ENCODE assay signal across 25 mouse cellular contexts in the genomic region with DNA sequence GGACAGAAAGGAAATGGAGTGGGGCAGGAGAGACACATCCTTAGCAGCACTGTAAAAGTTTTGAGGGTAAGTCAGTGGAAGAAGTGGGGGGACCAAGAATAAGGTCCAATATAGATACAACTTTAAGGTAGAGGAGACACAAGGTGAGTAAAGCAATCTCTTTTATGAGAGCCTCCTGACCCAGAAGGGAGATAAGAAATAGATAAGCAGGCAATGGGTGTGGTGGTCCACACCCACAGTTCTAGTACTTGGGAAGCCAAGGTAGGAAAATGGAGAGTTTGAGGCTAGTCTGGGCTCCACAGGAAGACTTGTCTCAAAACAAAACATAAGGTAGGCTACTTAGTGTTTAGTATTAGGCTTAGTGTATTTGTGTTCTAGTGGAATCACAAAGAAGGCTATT.
DNase-seq lines count a peak whose midpoint lies in the region; ATAC-seq and TF ChIP-seq lines count a peak whose summit lies in the region.
"Had no signal": no experiment of that assay in that cellular context is flagged by ENCODE, and none has a peak within 500 bp of the region (broad histone marks: within the 10 kb centered on the region; RNA-seq: fewer than 3 reads in every experiment).

No protein-coding gene starts in this region.

- DNase-seq in c-Kit-positive CD71-positive TER-119-positive erythroid progenitor cells, embryonic 14.5 days (ENCODE audit: low spot score), result peak; percentile 27
- DNase-seq in stomach, postnatal 0 days (ENCODE audit: low spot score), result no peak
- no peak for DNase-seq in layer of hippocampus, adult 11-12 months (ENCODE audit: low spot score)
- no peak for DNase-seq in lung, postnatal 0 days (ENCODE audit: low spot score)
- DNase-seq: adrenal gland, postnatal 25 days; cerebellum, adult 8-10 months; cerebellum, postnatal 36 days; gastrocnemius, postnatal 14 days; heart, postnatal 14 days; layer of hippocampus, adult 9-11 months; lung, adult 18-20 months; lung, postnatal 10 days; midbrain, embryonic 14.5 days; right cerebral cortex, postnatal 25 days; spleen, adult 18-20 months; thymus, adult 2 months; thymus, postnatal 36 days had no signal

- 0 out of 2 replicates have a peak overlapping the region, but pooled peaks have one; percentile 17 for H3K9ac ChIP-seq in intestine, postnatal 0 days (ENCODE audit: low read depth, low read length)
- no peak overlapping the region for H3K9ac ChIP-seq in liver, embryonic 16.5 days (ENCODE audit: low read depth, low read length)
- no peak overlapping the region for H3K9ac ChIP-seq in stomach, postnatal 0 days (ENCODE audit: low read length)
- H3K9ac ChIP-seq in midbrain, embryonic 16.5 days (ENCODE audit: low read depth, low read length), result no peak overlapping the region
- no peak overlapping the region for H3K9ac ChIP-seq in lung, postnatal 0 days (replicated peaks; ENCODE audit: low read depth)
- H3K9ac ChIP-seq: forebrain, embryonic 13.5 days; limb, embryonic 12.5 days had no signal

- TF ChIP-seq CTCF in intestine, postnatal 0 days (IDR thresholded peaks at IDR 0.05; ENCODE audit: low read depth), result no peak
- no peak for TF ChIP-seq CTCF in stomach, postnatal 0 days (IDR thresholded peaks at IDR 0.05; ENCODE audit: low read depth)
- TF ChIP-seq CTCF in lung, postnatal 0 days (IDR thresholded peaks at IDR 0.05), result no peak

- no peak overlapping the region for H3K4me3 ChIP-seq in intestine, postnatal 0 days (ENCODE audit: low read depth, low read length)
- no peak overlapping the region for H3K4me3 ChIP-seq in liver, embryonic 16.5 days (ENCODE audit: low read depth, low read length)
- no peak overlapping the region for H3K4me3 ChIP-seq in stomach, postnatal 0 days (ENCODE audit: low read depth, low read length)
- H3K4me3 ChIP-seq in midbrain, embryonic 16.5 days (ENCODE audit: low read depth, low read length), result no peak overlapping the region
- no peak overlapping the region for H3K4me3 ChIP-seq in lung, postnatal 0 days (ENCODE audit: low read depth, low read length)
- H3K4me3 ChIP-seq: forebrain, embryonic 13.5 days; hindbrain, embryonic 10.5 days; limb, embryonic 12.5 days had no signal

- no peak for TF ChIP-seq EP300 in stomach, postnatal 0 days (optimal IDR thresholded peaks at IDR 0.05)
- no peak for TF ChIP-seq EP300 in lung, postnatal 0 days (IDR thresholded peaks at IDR 0.05)

- H3K4me1 ChIP-seq in intestine, postnatal 0 days (replicated peaks; ENCODE audit: control insufficient read depth, insufficient read depth, low read length), result peaks cover 24% of the 10 kb centered on the region
- peaks cover 18% of the 10 kb centered on the region for H3K4me1 ChIP-seq in liver, embryonic 16.5 days (ENCODE audit: control insufficient read depth, low read depth, low read length)
- peaks cover 12% of the 10 kb centered on the region; the same call in 1 of the 2 replicates for H3K4me1 ChIP-seq in stomach, postnatal 0 days (replicated peaks; ENCODE audit: control insufficient read depth, insufficient read depth)
- peaks cover 8% of the 10 kb centered on the region; the same call in 1 of the 2 replicates for H3K4me1 ChIP-seq in midbrain, embryonic 16.5 days (ENCODE audit: control insufficient read depth, insufficient read depth, low read length)
- H3K4me1 ChIP-seq in lung, postnatal 0 days (ENCODE audit: insufficient read depth, low read depth, low read length), result peaks cover 10% of the 10 kb centered on the region; the same call in 1 of the 2 replicates

- peak overlapping the region; percentile 94 for H3K27ac ChIP-seq in intestine, postnatal 0 days (ENCODE audit: low read depth, low read length)
- H3K27ac ChIP-seq in liver, embryonic 16.5 days (ENCODE audit: low read length), result no peak overlapping the region
- peak overlapping the region; percentile 67 for H3K27ac ChIP-seq in stomach, postnatal 0 days (replicated peaks)
- H3K27ac ChIP-seq in midbrain, embryonic 16.5 days (ENCODE audit: low read length), result no peak overlapping the region
- no peak overlapping the region for H3K27ac ChIP-seq in lung, postnatal 0 days (ENCODE audit: low read length)
- H3K27ac ChIP-seq: forebrain, embryonic 13.5 days; hindbrain, embryonic 10.5 days; limb, embryonic 12.5 days; macrophage had no signal

- no peaks in the 10 kb centered on the region for H3K27me3 ChIP-seq in intestine, postnatal 0 days (replicated peaks; ENCODE audit: control insufficient read depth, insufficient read depth, low read length)
- H3K27me3 ChIP-seq in liver, embryonic 16.5 days (ENCODE audit: control insufficient read depth, insufficient read depth, low read depth, low read length), result no peaks in the 10 kb centered on the region
- no peaks in the 10 kb centered on the region for H3K27me3 ChIP-seq in stomach, postnatal 0 days (ENCODE audit: control insufficient read depth, insufficient read depth, low read length)
- no peaks in the 10 kb centered on the region for H3K27me3 ChIP-seq in midbrain, embryonic 16.5 days (ENCODE audit: control insufficient read depth, insufficient read depth, low read depth, low read length)
- H3K27me3 ChIP-seq in lung, postnatal 0 days (replicated peaks; ENCODE audit: insufficient read depth, low read length), result no peaks in the 10 kb centered on the region
- H3K27me3 ChIP-seq: forebrain, embryonic 13.5 days; limb, embryonic 12.5 days had no signal

- H3K36me3 ChIP-seq in intestine, postnatal 0 days (ENCODE audit: control insufficient read depth, insufficient read depth), result no peaks in the 10 kb centered on the region
- no peaks in the 10 kb centered on the region for H3K36me3 ChIP-seq in liver, embryonic 16.5 days (ENCODE audit: control insufficient read depth, insufficient read depth)
- H3K36me3 ChIP-seq in stomach, postnatal 0 days (ENCODE audit: control insufficient read depth, insufficient read depth, low read length), result no peaks in the 10 kb centered on the region
- peaks cover 13% of the 10 kb centered on the region for H3K36me3 ChIP-seq in midbrain, embryonic 16.5 days (ENCODE audit: control insufficient read depth, insufficient read depth, low read length)
- no peaks in the 10 kb centered on the region for H3K36me3 ChIP-seq in lung, postnatal 0 days (ENCODE audit: insufficient read depth, low read length)
- H3K36me3 ChIP-seq: hindbrain, embryonic 10.5 days; limb, embryonic 12.5 days had no signal

- ATAC-seq in intestine, postnatal 0 days, result peak; percentile 86
- peak; percentile 51; the same call in 1 of the 2 replicates for ATAC-seq in liver, embryonic 16.5 days (ENCODE audit: low read depth)
- 0 out of 2 replicates have a peak, but pooled peaks have one; percentile 3 for ATAC-seq in stomach, postnatal 0 days (ENCODE audit: low FRiP score, low TSS enrichment)
- no peak for ATAC-seq in midbrain, embryonic 16.5 days
- no peak for ATAC-seq in lung, postnatal 0 days
- ATAC-seq: forebrain, embryonic 13.5 days; hindbrain, embryonic 16.5 days had no signal

- H3K9me3 ChIP-seq in intestine, postnatal 0 days (ENCODE audit: control insufficient read depth), result no peaks in the 10 kb centered on the region
- no peaks in the 10 kb centered on the region for H3K9me3 ChIP-seq in liver, embryonic 16.5 days (replicated peaks; ENCODE audit: control insufficient read depth, low read length)
- no peaks in the 10 kb centered on the region for H3K9me3 ChIP-seq in stomach, postnatal 0 days (ENCODE audit: control insufficient read depth, low read length)
- no peaks in the 10 kb centered on the region for H3K9me3 ChIP-seq in midbrain, embryonic 16.5 days (replicated peaks; ENCODE audit: control insufficient read depth, low read length, poor library complexity, severe bottlenecking)
- H3K9me3 ChIP-seq in lung, postnatal 0 days (ENCODE audit: low read length), result no peaks in the 10 kb centered on the region
- H3K9me3 ChIP-seq: forebrain, embryonic 13.5 days; hindbrain, embryonic 10.5 days; limb, embryonic 12.5 days had no signal

- 0 out of 2 replicates have a peak overlapping the region, but pooled peaks have one; percentile 13 for H3K4me2 ChIP-seq in intestine, postnatal 0 days (replicated peaks; ENCODE audit: low read depth)
- no peak overlapping the region for H3K4me2 ChIP-seq in liver, embryonic 16.5 days (ENCODE audit: low read depth, low read length)
- H3K4me2 ChIP-seq in stomach, postnatal 0 days (replicated peaks; ENCODE audit: low read depth), result no peak overlapping the region
- no peak overlapping the region for H3K4me2 ChIP-seq in midbrain, embryonic 16.5 days (ENCODE audit: low read length)
- H3K4me2 ChIP-seq in lung, postnatal 0 days (replicated peaks; ENCODE audit: low read depth, low read length), result no peak overlapping the region
- H3K4me2 ChIP-seq: forebrain, embryonic 13.5 days; limb, embryonic 12.5 days had no signal

Comparison
In these comparisons a context has a peak if more than half of its experiments do, and no peak if none do; other contexts are left out.
1. ATAC-seq: peak in intestine, postnatal 0 days (single experiment), liver, embryonic 16.5 days (single experiment) and stomach, postnatal 0 days (single experiment); none in midbrain, embryonic 16.5 days (single experiment) and lung, postnatal 0 days (single experiment).
2. H3K27ac ChIP-seq: peak in intestine, postnatal 0 days (single experiment) and stomach, postnatal 0 days (single experiment); none in liver, embryonic 16.5 days (single experiment), midbrain, embryonic 16.5 days (single experiment) and lung, postnatal 0 days (single experiment).